Mouse (Mus musculus) erythroblast, embryonic 14.5 days (primary cell): ENCODE measurements around the gene Akirin2. TPM values are rescaled to one million over a fixed set of nuclear protein-coding genes. Genes with fewer than 3 reads are reported as not detected.
"Not testable (repeated sequence)": the region's sequence is repeated elsewhere in the genome, so short reads cannot be mapped to it uniquely, and the experiment has no call there.

ENCODE experiments used
- H3K27me3 ChIP-seq: 2 replicates; pipeline ENCODE4 v1.6.1; 2012; ENCODE audit warnings: inconsistent platforms; ENCODE audit not compliant: control insufficient read depth
- H3K36me3 ChIP-seq: 2 replicates; pipeline ENCODE4 v1.6.1; 2012; ENCODE audit warnings: mild to moderate bottlenecking, inconsistent platforms; ENCODE audit not compliant: control insufficient read depth
- H3K4me1 ChIP-seq: 2 replicates; pipeline ENCODE4 v1.6.1; 2012; ENCODE audit warnings: inconsistent platforms; ENCODE audit not compliant: control insufficient read depth
- H3K4me3 ChIP-seq: replicated peaks from 2 replicates; pipeline ENCODE3; 2012; ENCODE audit warnings: moderate library complexity, mild to moderate bottlenecking, inconsistent platforms
- H3K9me3 ChIP-seq: 2 replicates; pipeline ENCODE4 v1.6.1; 2012; ENCODE audit warnings: low read length, inconsistent platforms, mixed read lengths; ENCODE audit not compliant: control insufficient read depth
- GATA1 ChIP-seq: IDR thresholded peaks from 2 replicates; pipeline ENCODE4 v1.6.1; 2012; ENCODE audit warnings: low read length, inconsistent platforms, mixed read lengths
- TAL1 ChIP-seq: IDR thresholded peaks from 3 replicates; pipeline ENCODE4 v1.6.1; 2012; ENCODE audit warnings: low read length, inconsistent platforms, mixed read lengths
- polyA plus RNA-seq: library from polyadenylated mRNA; stranded (reverse); fragments of >175 nt; gene quantifications from 2 replicates; pipeline ENCODE4 v1.2.3, GENCODE M21; 2012

Akirin2 gene
- polyA plus RNA-seq, 1 experiment: 12.5 TPM

DNA sequence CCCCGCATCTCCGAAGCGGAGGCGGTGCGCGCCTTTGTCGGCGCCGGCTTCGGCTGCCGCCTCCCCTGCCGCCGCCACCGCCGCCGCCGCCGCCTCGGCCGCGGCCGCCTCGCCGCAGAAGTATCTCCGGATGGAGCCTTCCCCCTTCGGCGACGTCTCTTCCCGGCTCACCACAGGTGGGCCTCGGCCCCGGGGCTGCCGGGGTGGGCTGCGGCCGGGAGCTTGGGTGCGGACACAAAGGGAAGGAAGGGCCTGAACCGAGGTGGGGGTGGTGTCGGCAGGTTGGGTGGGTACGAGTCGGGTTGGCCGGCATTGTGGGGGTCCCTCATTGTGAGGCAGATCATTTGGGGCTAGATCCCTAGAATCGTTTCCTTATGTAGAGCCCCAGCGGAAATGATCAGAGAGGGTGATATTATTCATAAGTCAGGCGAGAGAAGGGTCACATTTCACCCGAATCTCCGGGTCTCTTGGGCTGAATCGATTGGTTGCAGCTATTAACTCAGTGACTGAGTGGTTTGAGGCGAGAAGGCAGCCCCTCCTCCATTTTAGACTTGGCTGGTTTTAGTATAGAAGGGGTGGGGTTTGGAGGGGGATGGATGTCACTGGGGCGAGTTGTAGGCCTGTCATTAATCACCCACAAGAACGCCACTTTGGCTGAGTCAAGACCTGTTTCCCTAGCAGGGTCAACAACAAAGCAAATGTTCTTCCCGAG lies 517 bp downstream of the Akirin2 start:
- TF ChIP-seq TAL1 (no peak), GATA1 (no peak)
- H3K27me3 ChIP-seq: no peaks in the 10 kb centered on the region
- peak overlapping the region; percentile 99 for H3K4me3 ChIP-seq
- H3K4me1 ChIP-seq: peaks cover 25% of the 10 kb centered on the region
- H3K9me3 ChIP-seq: no peaks in the 10 kb centered on the region
- peaks cover 19% of the 10 kb centered on the region for H3K36me3 ChIP-seq

DNA sequence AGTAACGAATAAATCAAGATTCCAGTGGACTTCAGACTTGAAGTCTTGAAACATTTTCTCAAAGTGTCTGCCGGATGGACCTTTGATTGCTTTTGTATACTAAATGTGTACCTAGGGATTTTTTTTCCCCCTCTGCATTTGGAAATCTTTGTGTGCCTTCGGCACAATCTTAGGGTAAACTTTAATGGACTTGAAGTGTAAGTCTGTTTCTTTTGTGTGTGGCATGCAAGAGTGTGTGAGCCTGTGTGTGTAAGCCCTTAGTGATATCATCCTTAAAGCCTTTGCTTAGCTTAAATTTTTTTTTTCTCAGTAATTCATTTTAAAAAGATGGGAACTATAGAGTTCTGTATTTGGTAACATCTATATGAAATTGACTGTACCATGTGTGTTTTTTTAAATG lies 1.2 kb downstream of the Akirin2 start:
- Histone ChIP-seq H3K27me3 (no peaks in the 10 kb centered on the region), H3K9me3 (no peaks in the 10 kb centered on the region)

DNA sequence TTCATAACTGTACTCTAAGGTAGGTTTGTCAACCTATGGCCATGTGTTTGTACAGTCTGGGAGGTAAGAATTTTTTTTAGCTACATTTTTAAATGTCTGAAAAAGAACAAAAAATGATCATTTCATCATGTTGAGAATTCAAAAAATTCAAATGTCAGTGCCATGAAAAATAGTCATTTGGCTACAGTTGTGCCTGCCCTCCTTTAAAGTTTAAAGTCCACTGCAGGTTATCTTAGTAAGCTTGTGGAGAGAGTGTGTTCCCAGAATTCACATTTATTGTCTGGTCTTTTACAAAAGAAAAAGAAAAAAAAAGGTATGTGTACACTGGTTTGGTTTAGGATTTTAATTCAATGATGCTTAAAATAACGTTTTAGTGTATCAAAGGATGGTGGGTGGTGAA lies 3.9 kb downstream of the Akirin2 start:
- peaks cover 34% of the 10 kb centered on the region for H3K36me3 ChIP-seq
- no peak overlapping the region for H3K4me3 ChIP-seq
- H3K9me3 ChIP-seq: no peaks in the 10 kb centered on the region
- H3K27me3 ChIP-seq: no peaks in the 10 kb centered on the region
- H3K4me1 ChIP-seq: peaks cover 40% of the 10 kb centered on the region
- no peak for TF ChIP-seq GATA1
- no peak for TF ChIP-seq TAL1

More for the DNA sequence above, 1.2 kb downstream of the Akirin2 start:
- Histone ChIP-seq H3K4me1 (peaks cover 28% of the 10 kb centered on the region), H3K36me3 (peaks cover 19% of the 10 kb centered on the region), H3K4me3 (peak overlapping the region; percentile 99)
- TF ChIP-seq GATA1 (no peak), TAL1 (no peak)

DNA sequence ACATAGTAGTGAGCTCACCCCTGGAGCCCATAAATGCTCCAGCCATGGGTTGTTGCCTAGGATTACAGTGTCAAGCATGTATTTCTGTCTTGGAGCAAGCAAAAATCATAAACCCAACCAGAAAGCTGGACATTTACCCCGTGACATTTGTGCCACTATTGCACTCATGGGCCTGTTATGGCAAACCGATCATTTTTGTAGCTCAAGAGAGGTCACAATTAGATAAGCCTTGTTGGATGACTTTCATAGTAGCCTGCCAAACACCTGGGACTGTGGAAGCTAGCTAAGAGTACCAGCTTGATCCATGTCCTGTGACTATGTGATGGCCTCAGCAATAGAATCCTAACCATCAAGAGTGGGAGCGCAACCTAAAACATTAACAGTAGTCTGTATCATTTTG lies 4.9 kb downstream of the Akirin2 start:
- Histone ChIP-seq H3K9me3 (no peaks in the 10 kb centered on the region), H3K4me3 (no peak overlapping the region), H3K36me3 (peaks cover 40% of the 10 kb centered on the region), H3K4me1 (peaks cover 34% of the 10 kb centered on the region), H3K27me3 (no peaks in the 10 kb centered on the region)
- TF ChIP-seq TAL1 (no peak), GATA1 (no peak)

DNA sequence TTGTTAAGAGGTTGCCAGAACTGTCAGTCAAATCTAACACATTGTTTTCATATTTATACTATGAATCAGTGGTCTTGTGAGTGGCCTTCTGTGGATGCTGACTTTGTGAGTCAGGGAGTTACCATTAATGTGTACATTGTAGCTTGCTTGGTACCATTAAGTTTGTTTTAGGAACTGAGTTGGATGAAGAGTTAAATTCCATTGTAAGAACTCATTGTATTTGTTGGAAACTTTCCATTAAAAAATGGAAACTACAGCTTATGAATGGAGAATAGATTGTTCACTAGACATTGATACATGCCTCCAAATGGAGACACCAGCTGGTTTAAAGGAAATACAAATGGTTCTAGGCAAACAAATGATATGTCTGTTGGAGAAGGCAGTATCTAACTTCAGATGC lies 5.4 kb downstream of the Akirin2 start:
- H3K27me3 ChIP-seq: no peaks in the 10 kb centered on the region
- peaks cover 36% of the 10 kb centered on the region for H3K4me1 ChIP-seq
- peaks cover 43% of the 10 kb centered on the region for H3K36me3 ChIP-seq
- TF ChIP-seq TAL1 (no peak), GATA1 (no peak)
- H3K4me3 ChIP-seq: no peak overlapping the region
- H3K9me3 ChIP-seq: no peaks in the 10 kb centered on the region

DNA sequence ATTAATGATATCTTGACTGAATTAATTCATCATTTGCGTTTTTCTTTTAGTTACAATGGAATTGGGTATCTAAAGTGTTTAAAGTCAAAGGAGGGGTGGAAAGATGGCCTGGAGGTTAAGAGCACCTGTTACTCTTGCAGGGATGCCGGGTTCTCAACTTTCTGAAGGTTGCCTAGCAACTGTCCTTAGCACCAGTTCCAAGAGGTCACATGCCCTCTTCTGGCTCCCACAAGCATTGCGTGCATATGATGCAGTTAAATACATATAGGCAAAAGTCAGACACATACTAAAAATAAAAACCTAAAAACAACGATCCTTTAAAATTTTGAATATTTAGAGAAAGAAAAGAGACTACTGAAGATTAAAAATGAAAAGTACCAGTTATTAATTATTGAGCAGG lies 10.2 kb downstream of the Akirin2 start:
- TF ChIP-seq GATA1 (no peak), TAL1 (no peak)
- Histone ChIP-seq H3K4me1 (peaks cover 19% of the 10 kb centered on the region), H3K36me3 (peaks cover 71% of the 10 kb centered on the region), H3K9me3 (no peaks in the 10 kb centered on the region), H3K27me3 (no peaks in the 10 kb centered on the region), H3K4me3 (no peak overlapping the region)

DNA sequence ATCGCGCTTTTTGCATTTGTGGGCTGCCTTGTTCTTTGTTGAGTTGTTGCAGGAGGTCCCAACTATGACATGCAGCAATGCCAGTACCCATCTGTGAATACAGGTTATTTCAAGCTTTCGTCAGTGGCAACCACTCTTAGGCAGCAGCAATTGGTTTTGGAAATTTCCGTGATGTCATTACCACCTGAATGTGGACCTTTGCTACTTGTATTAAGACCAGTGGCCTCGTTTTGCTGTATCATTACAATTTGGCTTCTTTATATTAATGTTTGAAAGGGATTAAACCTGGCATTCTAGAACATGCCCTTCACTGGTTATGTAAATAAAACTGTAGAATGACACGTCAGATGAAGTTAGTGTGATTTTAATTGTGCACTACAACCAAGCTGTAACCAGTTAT lies 15.5 kb downstream of the Akirin2 start:
- TF ChIP-seq GATA1 (no peak), TAL1 (no peak)
- Histone ChIP-seq H3K9me3 (no peaks in the 10 kb centered on the region), H3K4me3 (no peak overlapping the region), H3K4me1 (peaks cover 2% of the 10 kb centered on the region), H3K36me3 (peaks cover 97% of the 10 kb centered on the region), H3K27me3 (no peaks in the 10 kb centered on the region)

DNA sequence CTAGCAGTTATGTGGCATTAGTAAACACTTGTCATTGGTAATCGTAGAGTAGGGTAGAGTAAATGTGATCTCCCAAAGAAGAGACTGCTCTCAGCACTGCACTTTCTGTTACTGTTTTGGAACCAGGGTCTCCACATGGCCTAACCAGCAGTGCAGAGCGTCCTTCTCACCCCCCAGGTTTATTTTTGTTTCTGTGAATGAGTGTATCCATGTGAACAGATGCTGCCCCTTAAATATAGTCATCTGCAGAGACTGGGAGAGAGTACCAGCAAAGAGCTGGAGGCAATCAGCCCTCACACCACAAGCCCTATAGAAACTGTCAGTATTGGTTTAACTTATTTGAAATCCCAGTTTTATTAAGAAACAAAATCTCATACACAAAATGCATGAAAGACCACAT lies 22.1 kb downstream of the Akirin2 start:
- no peaks in the 10 kb centered on the region for H3K9me3 ChIP-seq
- TF ChIP-seq TAL1: no peak
- no peaks in the 10 kb centered on the region for H3K27me3 ChIP-seq
- H3K4me1 ChIP-seq: no peaks in the 10 kb centered on the region
- H3K4me3 ChIP-seq: no peak overlapping the region
- H3K36me3 ChIP-seq: peaks cover 100% of the 10 kb centered on the region

DNA sequence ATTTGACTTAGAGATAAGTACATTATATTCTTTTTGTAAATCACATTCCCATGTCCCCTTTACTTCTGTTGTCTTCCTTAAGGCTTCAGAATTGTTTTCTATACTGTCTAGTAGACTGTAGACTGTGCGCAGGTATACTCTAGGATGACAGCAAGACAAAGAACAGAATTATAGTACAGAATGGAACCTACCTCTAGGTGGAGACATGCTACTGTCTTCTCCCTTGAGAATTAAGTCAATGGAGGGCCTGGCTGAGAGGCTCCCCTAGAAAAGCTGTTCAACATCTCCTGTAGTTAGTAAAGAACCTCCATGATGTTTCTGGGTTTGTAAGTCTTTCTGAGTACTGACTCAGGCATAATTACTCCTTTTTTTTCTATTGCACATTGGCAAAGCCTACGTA lies 26.3 kb downstream of the Akirin2 start:
- peaks cover 99% of the 10 kb centered on the region for H3K36me3 ChIP-seq
- H3K27me3 ChIP-seq: no peaks in the 10 kb centered on the region
- H3K4me1 ChIP-seq: no peaks in the 10 kb centered on the region
- no peak overlapping the region for H3K4me3 ChIP-seq
- H3K9me3 ChIP-seq: no peaks in the 10 kb centered on the region
- TF ChIP-seq GATA1 (no peak), TAL1 (no peak)

DNA sequence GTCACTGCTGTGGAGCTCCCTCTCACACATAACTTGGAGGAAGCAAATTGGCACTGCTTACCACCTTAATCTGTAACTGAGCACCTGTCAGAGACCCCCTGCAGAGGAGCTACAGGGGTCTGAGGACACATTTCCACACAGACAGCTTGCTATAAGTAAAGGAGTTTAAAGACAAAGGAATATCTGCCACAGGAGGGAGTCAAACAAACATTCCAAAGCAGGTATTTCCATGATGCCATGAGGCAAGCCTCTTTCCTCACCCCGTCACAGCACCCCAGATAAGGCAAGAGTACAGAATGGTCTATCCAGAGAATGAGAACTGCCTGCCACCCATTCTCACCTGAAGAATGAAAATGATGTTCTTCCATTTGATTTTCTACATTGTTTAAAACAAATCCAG lies 28.5 kb downstream of the Akirin2 start:
- H3K4me3 ChIP-seq: no peak overlapping the region
- no peaks in the 10 kb centered on the region for H3K27me3 ChIP-seq
- H3K36me3 ChIP-seq: peaks cover 99% of the 10 kb centered on the region
- H3K4me1 ChIP-seq: no peaks in the 10 kb centered on the region
- no peaks in the 10 kb centered on the region for H3K9me3 ChIP-seq
- no peak for TF ChIP-seq TAL1
- no peak for TF ChIP-seq GATA1

DNA sequence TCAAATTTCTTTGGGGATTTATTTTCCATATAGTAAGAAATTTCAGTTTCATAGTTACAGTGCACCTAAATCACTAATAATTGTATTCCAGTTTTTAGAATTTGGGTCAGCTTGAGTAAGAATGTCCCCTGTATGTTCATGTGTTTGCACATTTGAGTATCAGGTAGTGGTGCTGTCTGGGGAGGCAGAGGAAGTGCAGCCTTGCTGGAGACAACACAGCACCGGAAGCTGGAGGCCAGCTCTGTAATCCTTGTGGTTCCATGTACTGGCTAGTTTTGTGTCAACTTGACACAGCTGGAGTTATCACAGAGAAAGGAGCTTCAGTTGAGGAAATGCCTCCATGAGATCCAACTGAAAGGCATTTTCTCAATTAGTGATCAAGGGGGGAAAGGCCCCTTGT lies 30.8 kb downstream of the Akirin2 start:
- H3K4me1 ChIP-seq, H3K27me3 ChIP-seq, H3K4me3 ChIP-seq, H3K9me3 ChIP-seq: not testable (repeated sequence)
- peaks cover 91% of the 10 kb centered on the region for H3K36me3 ChIP-seq
